Mouse (Mus musculus): ENCODE data around the gene Cdca3.

DNA sequence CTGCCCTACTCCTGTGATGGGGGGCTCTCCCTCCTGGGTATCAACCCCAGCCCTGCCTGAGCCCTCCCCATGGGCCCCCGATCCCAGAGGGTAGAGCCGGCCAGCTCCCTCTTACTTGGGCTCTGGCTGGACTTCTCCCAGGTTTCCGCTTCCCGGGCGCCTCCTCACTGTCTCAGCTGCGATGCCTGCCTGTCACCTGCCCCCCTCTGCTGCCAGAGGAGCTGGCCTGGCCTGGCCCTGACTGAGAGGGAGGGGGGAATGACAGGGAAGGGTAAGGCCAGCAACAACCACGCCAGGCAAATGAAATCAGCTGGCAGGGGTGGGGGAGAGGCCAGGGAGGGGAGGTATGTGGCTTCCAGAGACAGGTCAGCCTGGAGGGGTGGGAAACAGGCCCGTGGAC is 10.5 kb downstream of the Cdca3 start:
- TF ChIP-seq POLR2A (IDR thresholded peaks at IDR 0.05; ENCODE audit: borderline replicate concordance, control insufficient read depth, low read depth, low read length) (no peak), CTCF (IDR thresholded peaks at IDR 0.05; ENCODE audit: control insufficient read depth, insufficient read depth, low read length) (no peak)
